Mouse (Mus musculus): ENCODE measurements at regions not wholly inside any gene's neighbourhood (a gene's known extent, or its start where the extent isn't known, plus 50 kb on each side); places are given as distances from the start of the nearest gene placed in this dataset.

- DNase-seq (ENCODE audit: low spot score in 2 of 2), result no peak
Observed at GRCm38 (mm10) chr13:60123964-60124363, 53.2 kb downstream of the Gas1 start.

- DNase-seq (ENCODE audit: low spot score in 2 of 2), result no peak
Observed at GRCm38 (mm10) chr13:60123174-60123587, 54.0 kb downstream of the Gas1 start.

GRCm38 (mm10) chr13:60122341-60123173, 54.6 kb downstream of the Gas1 start:
- DNase-seq (ENCODE audit: low spot score in 2 of 2), result no peak

GRCm38 (mm10) chr13:60111465-60111864, 65.7 kb downstream of the Gas1 start:
- DNase-seq (ENCODE audit: low spot score in 2 of 2), result no peak

- DNase-seq (ENCODE audit: low spot score in 2 of 2), result no peak
Observed at GRCm38 (mm10) chr13:60110079-60110846, 66.9 kb downstream of the Gas1 start.

GRCm38 (mm10) chr13:60105286-60105685, 71.9 kb downstream of the Gas1 start:
- DNase-seq (ENCODE audit: low spot score in 2 of 2), result peak in 1 of 2 experiments; percentile 32

- DNase-seq (ENCODE audit: low spot score in 2 of 2), result no peak
Observed at GRCm38 (mm10) chr13:60101651-60102050, 75.5 kb downstream of the Gas1 start.

GRCm38 (mm10) chr13:60100130-60101112, 76.7 kb downstream of the Gas1 start:
- DNase-seq (ENCODE audit: low spot score in 2 of 2), result no peak

GRCm38 (mm10) chr13:60099469-60100129, 77.6 kb downstream of the Gas1 start:
- no peak for DNase-seq (ENCODE audit: low spot score in 2 of 2)

GRCm38 (mm10) chr13:60098394-60098793, 78.8 kb downstream of the Gas1 start:
- no peak for DNase-seq (ENCODE audit: low spot score in 2 of 2)

- no peak for DNase-seq (ENCODE audit: low spot score in 2 of 2)
Observed at GRCm38 (mm10) chr13:60097776-60098175, 79.4 kb downstream of the Gas1 start.

GRCm38 (mm10) chr13:60086657-60087056, 90.5 kb downstream of the Gas1 start:
- no peak for DNase-seq (ENCODE audit: low spot score in 2 of 2)

GRCm38 (mm10) chr13:60084975-60085374, 92.2 kb downstream of the Gas1 start:
- peak in 1 of 2 experiments; percentile 23 for DNase-seq (ENCODE audit: low spot score in 2 of 2)

- no peak for DNase-seq (ENCODE audit: low spot score in 2 of 2)
Observed at GRCm38 (mm10) chr13:60084290-60084689, 92.9 kb downstream of the Gas1 start.

- no peak for DNase-seq (ENCODE audit: low spot score in 2 of 2)
Observed at GRCm38 (mm10) chr13:60080113-60080512, 97.1 kb downstream of the Gas1 start.

GRCm38 (mm10) chr13:60078331-60079050, 98.7 kb downstream of the Gas1 start:
- no peak for DNase-seq (ENCODE audit: low spot score in 2 of 2)

GRCm38 (mm10) chr13:60076147-60076800, 100.9 kb downstream of the Gas1 start:
- DNase-seq (ENCODE audit: low spot score in 2 of 2), result no peak

GRCm38 (mm10) chr13:60071595-60071994, 105.6 kb downstream of the Gas1 start:
- DNase-seq (ENCODE audit: low spot score in 2 of 2), result no peak

GRCm38 (mm10) chr13:60069196-60069595, 108.0 kb downstream of the Gas1 start:
- no peak for DNase-seq (ENCODE audit: low spot score in 2 of 2)

Data from left cerebral cortex, adult 18-20 months (tissue).